Mouse (Mus musculus) cerebellum, postnatal 36 days (tissue): ENCODE data around the gene Pcsk4.

Experiments
- DNase-seq, 2 experiments: peaks; one replicate each; pipeline ENCODE4 v3.0.0; 2021 to 2022; ENCODE audit warnings: mixed read lengths in 2 of 2

Gene Pcsk4

GRCm38 (mm10) chr10:80321670-80322581 is 7.4 kb downstream of the Pcsk4 start:
- DNase-seq, result no peak

- DNase-seq, result no peak
Observed at GRCm38 (mm10) chr10:80321014-80321669, 8.2 kb downstream of the Pcsk4 start.

GRCm38 (mm10) chr10:80320340-80320760 is 8.9 kb downstream of the Pcsk4 start, which contains the start of gene 2310011J03Rik:
Gene 2310011J03Rik, minus strand, starts transcription at chr10:80320537.
- DNase-seq, result peak; percentile 89 to 90

- DNase-seq, result no peak
Observed at GRCm38 (mm10) chr10:80317011-80317410, 12.3 kb downstream of the Pcsk4 start.

- DNase-seq, result no peak
Observed at GRCm38 (mm10) chr10:80316359-80316781, 12.9 kb downstream of the Pcsk4 start.

- no peak for DNase-seq
Observed at GRCm38 (mm10) chr10:80315315-80315714, 14.0 kb downstream of the Pcsk4 start.

- no peak for DNase-seq
Observed at GRCm38 (mm10) chr10:80314494-80315001, 14.8 kb downstream of the Pcsk4 start.

- peak; percentile 69 to 71 for DNase-seq
Observed at GRCm38 (mm10) chr10:80313627-80314201, 15.6 kb downstream of the Pcsk4 start.

- DNase-seq, result peak; percentile 48 to 59
Observed at GRCm38 (mm10) chr10:80312586-80313504, 16.5 kb downstream of the Pcsk4 start.

- peak in 1 of 2 experiments; percentile 49 for DNase-seq
Observed at GRCm38 (mm10) chr10:80311560-80311959, 17.7 kb downstream of the Pcsk4 start.

GRCm38 (mm10) chr10:80304862-80305261 is 24.4 kb downstream of the Pcsk4 start:
- no peak for DNase-seq

GRCm38 (mm10) chr10:80304458-80304857 is 24.8 kb downstream of the Pcsk4 start:
- no peak for DNase-seq

- peak in 1 of 2 experiments; percentile 55 for DNase-seq
Observed at GRCm38 (mm10) chr10:80302471-80302881, 26.8 kb downstream of the Pcsk4 start.

GRCm38 (mm10) chr10:80302082-80302355 is 27.3 kb downstream of the Pcsk4 start:
- DNase-seq, result no peak

GRCm38 (mm10) chr10:80301256-80302081 is 27.8 kb downstream of the Pcsk4 start:
- DNase-seq, result no peak

GRCm38 (mm10) chr10:80300672-80301181 is 28.6 kb downstream of the Pcsk4 start:
- DNase-seq, result no peak

GRCm38 (mm10) chr10:80299824-80300223 is 29.5 kb downstream of the Pcsk4 start:
- no peak for DNase-seq

- no peak for DNase-seq
Observed at GRCm38 (mm10) chr10:80299301-80299700, 30.0 kb downstream of the Pcsk4 start.

GRCm38 (mm10) chr10:80298571-80299281 is 30.6 kb downstream of the Pcsk4 start:
- peak; percentile 93 to 96 for DNase-seq

GRCm38 (mm10) chr10:80297526-80298133 is 31.7 kb downstream of the Pcsk4 start:
- DNase-seq, result peak in 1 of 2 experiments; percentile 30
